Mouse (Mus musculus): Measurements from ENCODE around the gene Trp73. TPM values are rescaled to one million over a fixed set of nuclear protein-coding genes. Genes with fewer than 3 reads are reported as not detected.

Trp73 gene
- polyA plus RNA-seq, 1 experiment from 2014 or later, result 0.46 TPM

- ChIA-PET CTCF (interaction anchor here (0.9 to 2.3 kb wide), 5 partner anchors 36 to 135 kb away, joined by 3 to 22 read pairs (median 5); partner anchors contain the start of gene Arhgef16), POLR2A (no interaction called here)
- TF ChIP-seq CTCF (IDR thresholded peaks at IDR 0.05), result no peak
These were observed 27.0 kb upstream of the Trp73 start for GRCm38 (mm10) chr4:154167053-154167452.

GRCm38 (mm10) chr4:154163296-154163695 lies 23.3 kb upstream of the Trp73 start:
- no peak for ATAC-seq
- H3K27me3 ChIP-seq, result no peaks in the 10 kb centered on the region
- ChIA-PET CTCF (interaction anchor here (1.4 to 1.8 kb wide), 3 partner anchors 20 to 138 kb away, joined by 5 to 16 read pairs (median 6); partner anchors contain the start of gene Arhgef16), POLR2A (no interaction called here)
- in situ Hi-C loops (cut with MboI; ENCODE audit: low pct_unique_long_range_greater_than_20kb), result no loop called here
- TF ChIP-seq CTCF (IDR thresholded peaks at IDR 0.05), result no peak
- DNase-seq (ENCODE audit: low read depth, low spot score), result no peak

More at GRCm38 (mm10) chr4:154167053-154167452, 27.0 kb upstream of the Trp73 start:
- in situ Hi-C loops (cut with MboI; ENCODE audit: low pct_unique_long_range_greater_than_20kb), result loop anchor here (5.0 kb wide), 2 partner anchors 40 to 105 kb away; no protein-coding TSS in a partner anchor
- peaks cover 8% of the 10 kb centered on the region for H3K27me3 ChIP-seq
- no peak for ATAC-seq
- no peak for DNase-seq (ENCODE audit: low read depth, low spot score)

- in situ Hi-C loops (cut with MboI; ENCODE audit: low pct_unique_long_range_greater_than_20kb), result no loop called here
- ATAC-seq, result peak; percentile 97
- ChIA-PET CTCF (interaction anchor here (0.8 to 1.1 kb wide), 2 partner anchors 46 to 113 kb away, joined by 3 read pairs; no protein-coding TSS in a partner anchor), POLR2A (no interaction called here)
- H3K27me3 ChIP-seq, result no peaks in the 10 kb centered on the region
- no peak for TF ChIP-seq CTCF (IDR thresholded peaks at IDR 0.05)
- peak; percentile 77 for DNase-seq (ENCODE audit: low read depth, low spot score)
These were observed 20.8 kb upstream of the Trp73 start, which contains the start of gene Tprgl for GRCm38 (mm10) chr4:154160538-154161390. Gene Tprgl, minus strand, starts transcription at chr4:154160666.

GRCm38 (mm10) chr4:154159961-154160537 lies 20.0 kb upstream of the Trp73 start:
- in situ Hi-C loops (cut with MboI; ENCODE audit: low pct_unique_long_range_greater_than_20kb), result no loop called here
- peak; percentile 24 for ATAC-seq
- DNase-seq (ENCODE audit: low read depth, low spot score), result no peak
- ChIA-PET POLR2A (no interaction called here), CTCF (no interaction called here)
- no peaks in the 10 kb centered on the region for H3K27me3 ChIP-seq
- TF ChIP-seq CTCF (IDR thresholded peaks at IDR 0.05), result no peak

- no peak for DNase-seq (ENCODE audit: low read depth, low spot score)
- POLR2A ChIA-PET, result no interaction called here
- H3K27me3 ChIP-seq, result no peaks in the 10 kb centered on the region
- in situ Hi-C loops (cut with MboI; ENCODE audit: low pct_unique_long_range_greater_than_20kb), result no loop called here
- CTCF ChIA-PET, result no interaction called here
- ATAC-seq, result no peak
- no peak for TF ChIP-seq CTCF (IDR thresholded peaks at IDR 0.05)
These were observed 19.0 kb upstream of the Trp73 start for GRCm38 (mm10) chr4:154159002-154159401.

GRCm38 (mm10) chr4:154157970-154158662 lies 18.1 kb upstream of the Trp73 start:
- DNase-seq (ENCODE audit: low read depth, low spot score) (no peak), ATAC-seq (no peak)
- in situ Hi-C loops (cut with MboI; ENCODE audit: low pct_unique_long_range_greater_than_20kb), result no loop called here
- no peaks in the 10 kb centered on the region for H3K27me3 ChIP-seq
- ChIA-PET CTCF (interaction anchor here (1.1 kb wide), 1 partner anchor 120 kb away, joined by 3 read pairs; no protein-coding TSS in a partner anchor), POLR2A (interaction anchor here (0.6 kb wide), 1 partner anchor 10 kb away, joined by 3 read pairs; no protein-coding TSS in a partner anchor)
- no peak for TF ChIP-seq CTCF (IDR thresholded peaks at IDR 0.05)

GRCm38 (mm10) chr4:154156050-154156449 lies 16.0 kb upstream of the Trp73 start:
- DNase-seq (ENCODE audit: low read depth, low spot score), result no peak
- ChIA-PET POLR2A (no interaction called here), CTCF (no interaction called here)
- in situ Hi-C loops (cut with MboI; ENCODE audit: low pct_unique_long_range_greater_than_20kb), result no loop called here
- H3K27me3 ChIP-seq, result no peaks in the 10 kb centered on the region
- TF ChIP-seq CTCF (IDR thresholded peaks at IDR 0.05), result no peak
- ATAC-seq, result no peak

GRCm38 (mm10) chr4:154154104-154154503 lies 14.1 kb upstream of the Trp73 start:
- in situ Hi-C loops (cut with MboI; ENCODE audit: low pct_unique_long_range_greater_than_20kb), result no loop called here
- no peak for DNase-seq (ENCODE audit: low read depth, low spot score)
- ATAC-seq, result no peak
- CTCF ChIA-PET, result interaction anchor here (0.7 to 1.0 kb wide), 2 partner anchors 10 to 89 kb away, joined by 3 read pairs; no protein-coding TSS in a partner anchor
- H3K27me3 ChIP-seq, result no peaks in the 10 kb centered on the region
- TF ChIP-seq CTCF (IDR thresholded peaks at IDR 0.05), result no peak
- POLR2A ChIA-PET, result no interaction called here

- POLR2A ChIA-PET, result no interaction called here
- no peak for ATAC-seq
- no peak for DNase-seq (ENCODE audit: low read depth, low spot score)
- H3K27me3 ChIP-seq, result no peaks in the 10 kb centered on the region
- CTCF ChIA-PET, result no interaction called here
- in situ Hi-C loops (cut with MboI; ENCODE audit: low pct_unique_long_range_greater_than_20kb), result no loop called here
- no peak for TF ChIP-seq CTCF (IDR thresholded peaks at IDR 0.05)
These were observed 6.3 kb upstream of the Trp73 start for GRCm38 (mm10) chr4:154146342-154146741.

GRCm38 (mm10) chr4:154144712-154145111 lies 4.7 kb upstream of the Trp73 start:
- H3K27me3 ChIP-seq, result peaks cover 6% of the 10 kb centered on the region
- in situ Hi-C loops (cut with MboI; ENCODE audit: low pct_unique_long_range_greater_than_20kb), result no loop called here
- CTCF ChIA-PET, result no interaction called here
- DNase-seq (ENCODE audit: low read depth, low spot score) (no peak), ATAC-seq (no peak)
- no peak for TF ChIP-seq CTCF (IDR thresholded peaks at IDR 0.05)
- POLR2A ChIA-PET, result no interaction called here
